Mouse (Mus musculus) left cerebral cortex, adult 9 months (tissue): ENCODE data around the gene Epha10.
"Not testable (repeated sequence)": the region's sequence is repeated elsewhere in the genome, so short reads cannot be mapped to it uniquely, and the experiment has no call there.

Source experiments
- DNase-seq, 2 experiments: peaks; one replicate each; pipeline ENCODE4 v3.0.0; 2022; ENCODE audit warnings: low spot score in 2 of 2

Epha10 gene

GRCm38 (mm10) chr4:124894508-124895428 is 14.1 kb downstream of the Epha10 start:
- peak in 1 of 2 experiments; percentile 70 for DNase-seq

GRCm38 (mm10) chr4:124898428-124898827 is 17.7 kb downstream of the Epha10 start:
- DNase-seq, result no peak

- DNase-seq, result no peak
These were observed 19.2 kb downstream of the Epha10 start for GRCm38 (mm10) chr4:124899906-124900305.

GRCm38 (mm10) chr4:124905417-124905816 is 24.7 kb downstream of the Epha10 start:
- no peak for DNase-seq

GRCm38 (mm10) chr4:124905971-124906822 is 25.5 kb downstream of the Epha10 start:
- peak in 1 of 2 experiments; percentile 29 for DNase-seq

GRCm38 (mm10) chr4:124928102-124928501 is 47.4 kb downstream of the Epha10 start:
- no peak for DNase-seq

GRCm38 (mm10) chr4:124936613-124937471 is 56.1 kb downstream of the Epha10 start, which contains the start of gene 9930104L06Rik:
Gene 9930104L06Rik, plus strand, starts transcription at chr4:124937048.
- DNase-seq, result peak; percentile 91 to 97

- DNase-seq, result not testable (repeated sequence)
These were observed 58.5 kb downstream of the Epha10 start, which contains the start of gene Cdca8 for GRCm38 (mm10) chr4:124939211-124939610. Gene Cdca8, minus strand, starts transcription at chr4:124939311.

GRCm38 (mm10) chr4:124943022-124943421 is 62.3 kb downstream of the Epha10 start:
- DNase-seq, result peak in 1 of 2 experiments; percentile 79

GRCm38 (mm10) chr4:124943781-124944180 is 63.1 kb downstream of the Epha10 start:
- DNase-seq, result no peak

- DNase-seq, result no peak
These were observed 64.3 kb downstream of the Epha10 start for GRCm38 (mm10) chr4:124944961-124945360.

- no peak for DNase-seq
These were observed 68.8 kb downstream of the Epha10 start for GRCm38 (mm10) chr4:124949488-124949887.

- no peak for DNase-seq
These were observed 69.7 kb downstream of the Epha10 start for GRCm38 (mm10) chr4:124950181-124951035.

GRCm38 (mm10) chr4:124951036-124951433 is 70.3 kb downstream of the Epha10 start:
- DNase-seq, result no peak

GRCm38 (mm10) chr4:124953546-124953945 is 72.8 kb downstream of the Epha10 start:
- DNase-seq, result no peak

- no peak for DNase-seq
These were observed 76.6 kb downstream of the Epha10 start for GRCm38 (mm10) chr4:124957284-124957683.

GRCm38 (mm10) chr4:124959062-124959461 is 78.4 kb downstream of the Epha10 start:
- DNase-seq, result no peak

GRCm38 (mm10) chr4:124960940-124961339 is 80.2 kb downstream of the Epha10 start:
- DNase-seq, result no peak

GRCm38 (mm10) chr4:124962576-124962975 is 81.9 kb downstream of the Epha10 start:
- DNase-seq, result no peak

GRCm38 (mm10) chr4:124964912-124965599 is 84.4 kb downstream of the Epha10 start:
- no peak for DNase-seq
